Mouse (Mus musculus): Measurements from ENCODE around the gene Mrps9. TPM values are rescaled to one million over a fixed set of nuclear protein-coding genes. Genes with fewer than 3 reads are reported as not detected.
"Not testable (repeated sequence)": the region's sequence is repeated elsewhere in the genome, so short reads cannot be mapped to it uniquely, and the experiment has no call there.

Gene Mrps9
- total RNA-seq (2015; ENCODE audit: low replicate concordance) (3.3 and 13.8 TPM in 2 replicates), total RNA-seq (2017; ENCODE audit: low replicate concordance) (8.8 and 16.5 TPM in 2 replicates)

DNA sequence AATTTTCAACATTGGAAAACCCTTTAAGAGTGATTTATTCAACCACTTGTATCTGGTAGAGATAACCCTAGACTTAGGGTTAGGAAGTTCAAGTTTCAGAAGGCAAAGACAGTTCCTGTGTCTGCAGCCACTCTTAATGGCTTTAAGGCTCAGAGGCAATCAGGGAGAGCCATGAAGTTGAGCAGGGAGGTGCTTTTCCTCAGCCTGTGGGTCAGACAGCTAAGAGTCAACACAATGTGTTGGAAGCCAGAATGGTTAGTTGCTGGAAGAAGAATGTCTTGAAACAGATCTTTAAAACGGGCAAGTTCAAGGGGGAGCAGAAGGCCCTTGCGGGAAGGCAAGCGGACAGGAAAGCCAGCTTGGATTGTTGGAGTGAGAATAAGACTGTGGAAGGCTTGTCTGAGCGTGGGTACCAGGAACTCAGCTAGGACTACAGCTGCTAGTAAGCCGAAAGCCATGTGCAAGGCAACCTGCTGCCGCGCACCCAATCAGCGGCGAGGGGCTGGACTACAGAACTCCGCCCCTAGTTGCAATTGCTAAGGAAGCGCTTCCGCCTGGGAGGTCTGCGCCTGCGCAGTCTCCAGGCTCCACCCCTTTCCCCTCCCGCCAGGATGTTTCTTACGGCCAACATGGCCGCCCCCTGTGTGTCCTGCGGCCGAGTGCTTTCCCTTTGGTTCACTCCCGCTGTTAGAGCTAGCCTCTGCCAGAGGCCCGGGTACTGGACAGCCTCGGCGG, at the start of gene Mrps9:
Gene Mrps9 (plus strand): TSS at position 571 of the 735 bp plus-strand sequence.
- ATAC-seq (replicated peaks; ENCODE audit: low FRiP score, poor library complexity, severe bottlenecking): peak; percentile 100

DNA sequence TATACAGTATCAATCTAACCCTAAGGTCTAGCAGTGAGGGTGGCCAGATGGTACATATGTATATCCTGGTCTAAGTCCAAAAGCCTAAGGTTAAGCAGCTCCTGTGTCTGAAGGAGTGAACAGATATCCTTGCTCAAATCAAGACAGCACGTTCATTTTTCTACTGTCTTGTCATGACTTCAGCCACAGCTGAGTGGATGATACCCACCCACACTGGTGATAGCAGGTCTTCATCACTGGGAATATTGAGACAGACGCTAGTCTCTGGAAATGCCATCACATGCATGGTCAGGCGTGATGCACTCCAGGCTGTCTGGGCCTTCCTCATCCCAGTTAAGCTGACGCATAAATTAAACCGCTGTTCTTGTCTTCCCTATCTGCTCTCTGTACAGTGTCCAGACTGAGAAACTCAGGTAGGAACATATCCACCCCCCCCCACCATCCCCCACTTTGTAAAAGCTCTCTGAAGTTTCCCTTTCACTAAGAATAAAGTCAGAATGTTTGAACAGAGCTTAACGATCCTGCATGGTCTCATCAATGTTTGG, 37.7 kb upstream of the Mrps9 start:
- no peak for ATAC-seq (replicated peaks; ENCODE audit: low FRiP score, poor library complexity, severe bottlenecking)

GRCm38 (mm10) chr1:42814798-42815619, 36.0 kb upstream of the Mrps9 start:
- ATAC-seq (replicated peaks; ENCODE audit: low FRiP score, poor library complexity, severe bottlenecking): no peak

- ATAC-seq (replicated peaks; ENCODE audit: low FRiP score, poor library complexity, severe bottlenecking): peak; percentile 75
Measured at GRCm38 (mm10) chr1:42851398-42851767, 350 bp downstream of the Mrps9 start.

GRCm38 (mm10) chr1:42851810-42852209, 777 bp downstream of the Mrps9 start:
- 0 out of 2 replicates have a peak, but pooled peaks have one; percentile 4 for ATAC-seq (replicated peaks; ENCODE audit: low FRiP score, poor library complexity, severe bottlenecking)

DNA sequence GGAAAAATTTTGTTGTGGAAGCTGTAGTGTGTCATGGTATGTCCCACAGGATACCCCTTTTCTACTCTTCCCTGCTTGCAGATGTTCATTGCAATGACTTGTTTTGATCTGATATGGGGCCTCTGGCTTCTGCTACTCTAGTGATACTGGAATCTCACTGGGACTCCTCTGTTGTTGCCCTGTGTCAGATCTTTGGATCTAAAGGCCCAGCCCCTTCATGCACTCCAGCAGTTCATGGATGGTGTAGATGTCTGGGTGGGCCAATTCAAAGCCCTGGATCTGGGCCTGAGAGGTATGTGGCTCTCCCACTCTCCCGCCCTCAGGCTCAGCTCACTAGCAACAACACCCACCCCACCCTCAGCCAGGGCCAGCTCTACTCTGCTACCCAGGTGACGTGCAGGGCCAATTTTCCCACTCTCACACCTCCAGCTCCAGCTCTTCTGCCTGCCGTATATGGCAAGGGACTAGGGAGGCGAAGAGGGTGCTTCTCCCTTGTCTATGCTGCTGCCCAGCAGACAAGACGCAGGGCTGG, 13.8 kb downstream of the Mrps9 start:
- no peak for ATAC-seq (replicated peaks; ENCODE audit: low FRiP score, poor library complexity, severe bottlenecking)

DNA sequence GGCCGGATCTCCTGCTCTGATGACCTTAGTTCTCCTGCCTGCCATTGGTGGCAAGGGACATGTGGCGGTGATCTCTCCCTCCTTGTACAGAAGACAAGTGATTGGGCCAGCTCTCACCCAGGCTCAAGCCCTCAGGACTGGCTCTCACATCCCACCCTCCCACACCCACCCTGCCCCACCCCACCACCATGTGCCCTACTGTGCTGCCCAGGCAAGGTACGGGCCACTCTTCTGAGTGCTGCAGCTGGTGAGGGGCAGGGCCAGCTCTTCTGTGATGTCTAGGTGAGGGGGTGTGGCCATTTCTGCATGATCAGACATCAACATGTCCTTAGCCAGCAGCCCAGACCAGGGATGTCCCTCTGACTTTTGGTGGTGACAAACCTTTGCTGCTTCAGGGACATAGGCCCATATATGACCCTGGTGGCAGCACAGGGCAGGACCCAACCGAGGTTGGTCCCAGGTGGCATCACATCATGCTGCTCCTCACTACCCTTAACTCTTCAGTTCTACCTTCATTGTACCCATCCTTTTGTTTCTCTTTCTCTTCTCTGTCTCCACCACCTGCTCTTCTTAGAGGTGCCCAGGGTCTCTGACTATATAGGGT, 14.4 kb downstream of the Mrps9 start:
- ATAC-seq (replicated peaks; ENCODE audit: low FRiP score, poor library complexity, severe bottlenecking): no peak

GRCm38 (mm10) chr1:42865986-42866385, 15.0 kb downstream of the Mrps9 start:
- no peak for ATAC-seq (replicated peaks; ENCODE audit: low FRiP score, poor library complexity, severe bottlenecking)

DNA sequence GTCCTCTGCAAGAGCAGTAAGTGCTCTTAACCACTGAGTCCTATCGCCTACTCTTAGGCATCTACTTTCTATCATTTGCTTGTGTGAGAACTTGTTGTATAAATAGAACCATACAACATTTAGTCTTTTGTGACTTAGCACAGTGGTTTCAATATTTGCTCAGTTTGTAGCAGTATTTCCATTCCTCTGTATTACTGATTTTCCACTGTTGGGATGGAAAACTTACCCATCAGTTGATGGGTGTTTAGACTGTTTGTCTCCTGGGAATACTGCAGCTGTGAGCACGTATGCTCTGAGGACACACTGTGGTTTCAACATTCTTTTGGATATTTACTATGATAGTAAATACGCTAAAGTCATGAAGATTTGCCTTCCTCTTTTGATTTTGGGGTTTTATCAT, 16.2 kb downstream of the Mrps9 start:
- ATAC-seq (replicated peaks; ENCODE audit: low FRiP score, poor library complexity, severe bottlenecking): no peak

- no peak for ATAC-seq (replicated peaks; ENCODE audit: low FRiP score, poor library complexity, severe bottlenecking)
Measured at GRCm38 (mm10) chr1:42874174-42874573, 23.1 kb downstream of the Mrps9 start.

DNA sequence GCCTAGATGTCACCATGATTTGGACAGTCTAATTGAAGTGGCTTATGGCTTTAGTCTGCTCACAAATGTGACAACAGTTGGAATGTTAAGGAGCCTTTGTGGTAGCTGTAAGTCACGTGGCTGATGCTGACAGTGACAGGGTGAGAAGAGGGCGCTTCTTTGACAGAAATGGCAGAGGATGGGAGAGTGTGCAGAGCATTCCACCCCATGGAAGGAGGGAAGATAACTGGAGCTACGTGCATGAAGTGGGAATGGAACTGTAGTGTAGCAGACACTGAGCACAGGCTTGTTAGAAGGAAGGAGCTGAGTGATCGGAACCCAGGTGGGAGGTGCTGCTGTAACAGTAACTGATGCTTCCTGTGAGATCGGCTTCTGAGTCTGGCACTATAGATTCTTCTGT, 24.2 kb downstream of the Mrps9 start:
- ATAC-seq (replicated peaks; ENCODE audit: low FRiP score, poor library complexity, severe bottlenecking): no peak

GRCm38 (mm10) chr1:42876463-42877093, 25.5 kb downstream of the Mrps9 start:
- ATAC-seq (replicated peaks; ENCODE audit: low FRiP score, poor library complexity, severe bottlenecking): no peak

DNA sequence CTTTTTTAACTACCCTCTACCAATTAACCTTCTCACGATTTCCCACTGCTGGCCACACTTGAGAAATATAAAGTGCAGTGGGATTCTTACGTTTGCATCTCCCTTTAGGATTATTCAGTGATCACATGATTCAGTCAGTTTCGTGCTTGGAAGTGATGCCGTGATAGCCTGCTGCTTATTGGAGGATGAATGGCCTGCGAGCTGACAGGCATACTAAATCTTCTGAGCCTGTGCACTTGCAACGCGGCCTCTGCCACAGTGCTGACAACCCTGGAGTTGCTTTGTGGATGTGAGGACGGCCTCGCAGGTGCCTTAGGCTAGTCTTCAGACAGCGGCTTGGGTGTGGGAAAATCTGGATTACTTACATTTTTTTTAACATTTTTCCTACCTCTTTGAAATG, 26.2 kb downstream of the Mrps9 start:
- no peak for ATAC-seq (replicated peaks; ENCODE audit: low FRiP score, poor library complexity, severe bottlenecking)

GRCm38 (mm10) chr1:42878851-42879250, 27.8 kb downstream of the Mrps9 start:
- ATAC-seq (replicated peaks; ENCODE audit: low FRiP score, poor library complexity, severe bottlenecking): no peak

DNA sequence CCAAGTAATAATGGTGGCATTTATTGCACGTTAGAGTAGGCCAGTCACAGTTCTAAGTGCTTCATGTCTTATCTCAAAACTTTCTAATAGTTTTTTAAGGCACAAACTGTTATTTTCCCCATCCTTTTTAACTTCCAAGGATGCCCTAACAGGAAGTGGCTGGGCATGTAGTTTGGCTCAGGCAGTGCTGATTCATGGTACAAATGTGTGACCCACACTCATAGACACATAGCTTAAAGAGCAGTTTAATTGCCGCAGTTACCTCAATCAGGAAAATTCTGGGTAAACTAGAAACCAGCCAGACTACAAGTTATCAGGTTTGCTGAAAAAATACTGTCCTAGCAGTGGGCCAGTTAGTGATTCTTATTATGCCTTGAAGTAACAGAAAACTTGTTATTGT, 31.2 kb downstream of the Mrps9 start:
- no peak for ATAC-seq (replicated peaks; ENCODE audit: low FRiP score, poor library complexity, severe bottlenecking)

DNA sequence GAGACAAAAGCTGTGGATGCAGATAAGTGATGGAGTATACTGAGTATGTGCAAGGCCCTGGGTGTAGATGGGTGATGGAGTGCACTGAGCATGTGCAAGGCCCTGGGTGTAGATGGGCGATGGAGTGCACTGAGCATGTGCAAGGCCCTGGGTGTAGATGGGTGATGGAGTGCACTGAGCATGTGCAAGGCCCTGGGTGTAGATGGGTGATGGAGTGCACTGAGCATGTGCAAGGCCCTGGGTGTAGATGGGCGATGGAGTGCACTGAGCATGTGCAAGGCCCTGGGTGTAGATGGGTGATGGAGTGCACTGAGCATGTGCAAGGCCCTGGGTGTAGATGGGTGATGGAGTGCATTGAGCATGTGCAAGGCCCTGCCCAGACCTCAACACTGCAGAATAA, 32.4 kb downstream of the Mrps9 start:
- ATAC-seq (replicated peaks; ENCODE audit: low FRiP score, poor library complexity, severe bottlenecking): not testable (repeated sequence)

- no peak for ATAC-seq (replicated peaks; ENCODE audit: low FRiP score, poor library complexity, severe bottlenecking)
Measured at GRCm38 (mm10) chr1:42887835-42888234, 36.8 kb downstream of the Mrps9 start.

- no peak for ATAC-seq (replicated peaks; ENCODE audit: low FRiP score, poor library complexity, severe bottlenecking)
Measured at GRCm38 (mm10) chr1:42888541-42889349, 37.7 kb downstream of the Mrps9 start.

DNA sequence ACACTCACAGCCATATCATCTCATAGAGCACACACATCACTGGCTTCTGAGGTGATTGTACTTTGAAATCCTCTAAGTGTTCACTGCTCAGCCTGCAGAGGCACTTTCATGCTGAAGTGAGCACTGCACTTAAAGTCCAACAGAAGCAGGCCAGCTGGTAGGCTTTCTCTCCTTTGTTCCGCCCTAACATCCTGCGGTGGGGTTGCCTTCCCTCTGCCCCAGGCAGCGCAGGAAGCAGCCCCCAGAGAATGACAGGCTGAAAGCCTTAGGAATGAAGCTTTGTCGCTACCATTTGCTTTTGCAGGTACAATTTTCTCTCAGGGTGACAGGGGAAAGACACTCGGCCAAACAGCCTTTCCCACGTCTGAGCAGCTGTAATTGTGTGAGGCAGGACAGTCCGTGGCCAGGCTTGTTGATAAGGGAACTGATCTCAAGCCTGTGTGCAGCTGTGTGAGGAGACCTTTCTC, 38.4 kb downstream of the Mrps9 start:
- no peak for ATAC-seq (replicated peaks; ENCODE audit: low FRiP score, poor library complexity, severe bottlenecking)
